Mouse (Mus musculus) hindbrain, embryonic 16.5 days (tissue): ENCODE measurements around the gene Ly9. TPM values are rescaled to one million over a fixed set of nuclear protein-coding genes. Genes with fewer than 3 reads are reported as not detected.

ENCODE experiments used
- ATAC-seq: fragments of 200-750 bp; cut with Nextera tagmentation; 2 replicates; pipeline ENCODE4 v1.8.0; 2017; ENCODE audit warnings: moderate TSS enrichment, moderate library complexity
- H3K27ac ChIP-seq: fragments of 300-500 bp; sonication (generic); 2 replicates; pipeline ENCODE4 v1.5.1; 2014; ENCODE audit warnings: low read depth, mild to moderate bottlenecking, control low read depth, low read length, moderate library complexity
- H3K27me3 ChIP-seq: fragments of 300-500 bp; sonication (generic); replicated peaks from 2 replicates; pipeline ENCODE4 v1.6.1; 2014; ENCODE audit warnings: low read length; ENCODE audit not compliant: control insufficient read depth, insufficient read depth
- H3K36me3 ChIP-seq: fragments of 300-500 bp; sonication (generic); 2 replicates; pipeline ENCODE4 v1.6.1; 2014; ENCODE audit warnings: mild to moderate bottlenecking, low read length, moderate library complexity, mixed read lengths; ENCODE audit not compliant: control insufficient read depth, insufficient read depth
- H3K4me1 ChIP-seq: fragments of 300-500 bp; sonication (generic); 2 replicates; pipeline ENCODE4 v1.6.1; 2014; ENCODE audit warnings: low read depth, low read length; ENCODE audit not compliant: control insufficient read depth, insufficient read depth
- H3K4me2 ChIP-seq: fragments of 300-500 bp; sonication (generic); 2 replicates; pipeline ENCODE4 v1.6.1; 2014; ENCODE audit warnings: mild to moderate bottlenecking, low read length, control low read depth, moderate library complexity
- H3K4me3 ChIP-seq: fragments of 300-500 bp; sonication (generic); 2 replicates; pipeline ENCODE4 v1.5.1; 2014; ENCODE audit warnings: mild to moderate bottlenecking, low read length, control low read depth, moderate library complexity
- H3K9ac ChIP-seq: fragments of 300-500 bp; sonication (generic); 2 replicates; pipeline ENCODE4 v1.6.1; 2014; ENCODE audit warnings: low read depth, mild to moderate bottlenecking, control low read depth, low read length, moderate library complexity
- H3K9me3 ChIP-seq: fragments of 300-500 bp; sonication (generic); 2 replicates; pipeline ENCODE4 v1.6.1; 2014; ENCODE audit warnings: mild to moderate bottlenecking, low read length, moderate library complexity; ENCODE audit not compliant: control insufficient read depth
- WGBS: fragments of 180-500 bp; shearing (Covaris S2); extraction: QIAGEN DNeasy Blood & Tissue Kit; methylation state at CpG from one replicate; pipeline ENCODE4 v1.1.7; 2014; 5-methylcytosine and 5-hydroxymethylcytosine counted together
- polyA plus RNA-seq: library from polyadenylated mRNA; unstranded; fragments of >200 nt; fragmentation: Nextera tagmentation; extraction: Ambion mirVana; gene quantifications from 2 replicates; pipeline ENCODE4 v1.2.1, GENCODE M21; 2015

The Ly9 gene
- polyA plus RNA-seq, result 0.18 TPM in 1 of 2 replicates, not detected in the other

DNA sequence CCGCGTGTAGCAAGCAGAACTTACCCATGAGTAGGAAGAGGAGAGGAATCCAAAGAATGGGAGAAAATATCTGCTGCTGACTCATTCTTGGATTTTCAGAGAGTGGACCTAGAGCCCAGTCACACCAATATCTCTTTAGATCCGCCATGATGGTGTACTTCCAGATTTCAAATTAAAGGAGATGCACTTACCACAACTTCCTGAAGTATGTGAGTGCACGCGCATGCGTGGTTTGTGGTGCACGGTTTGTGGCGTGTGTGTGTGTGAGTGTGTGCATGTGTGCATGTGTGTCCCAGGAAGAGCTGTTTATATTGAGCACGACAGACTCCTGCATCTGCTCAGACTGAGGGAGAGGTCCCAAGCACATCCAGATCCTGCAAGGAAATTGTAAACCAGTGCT lies at the start of gene Ly9:
Gene Ly9, minus strand, starts transcription at position 235 of the 400 bp plus-strand sequence.
- 88% methylated on average over 9 of the region's 9 CpGs for WGBS
- H3K27me3 ChIP-seq, result no peaks in the 10 kb centered on the region
- no peaks in the 10 kb centered on the region for H3K9me3 ChIP-seq
- H3K27ac ChIP-seq, result no peak within 1 kb of the TSS
- no peak within 1 kb of the TSS for H3K4me2 ChIP-seq
- ATAC-seq, result no peak
- no peak within 1 kb of the TSS for H3K9ac ChIP-seq
- H3K36me3 ChIP-seq, result no peaks in the 10 kb centered on the region
- no peaks in the 10 kb centered on the region for H3K4me1 ChIP-seq
- no peak within 1 kb of the TSS for H3K4me3 ChIP-seq

DNA sequence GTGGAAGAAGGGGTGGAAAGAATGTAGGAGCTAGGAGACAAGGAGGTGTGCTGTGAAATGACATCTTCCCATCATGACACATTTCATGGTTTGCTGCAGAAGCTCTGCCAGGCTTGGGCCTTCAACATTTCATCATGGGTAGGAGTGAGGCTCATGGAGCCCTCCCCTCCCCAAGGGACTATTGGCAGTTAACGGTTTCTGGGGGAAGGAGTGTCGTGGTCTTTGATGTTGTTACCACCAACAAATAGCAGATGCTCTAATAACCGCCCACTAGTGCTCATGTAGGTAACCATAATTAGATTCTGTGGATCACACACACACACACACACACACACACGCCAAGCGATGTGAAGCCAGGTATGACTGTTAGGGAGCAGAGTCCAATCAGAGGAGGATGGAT lies 45.5 kb upstream of the Ly9 start, which contains the start of gene Slamf7:
Gene Slamf7, minus strand, starts transcription at position 302 of the 400 bp plus-strand sequence.
- no peak for ATAC-seq
- Histone ChIP-seq H3K9me3 (no peaks in the 10 kb centered on the region), H3K4me1 (no peaks in the 10 kb centered on the region), H3K9ac (no peak within 1 kb of the TSS), H3K27ac (no peak within 1 kb of the TSS), H3K27me3 (no peaks in the 10 kb centered on the region), H3K4me3 (no peak within 1 kb of the TSS), H3K36me3 (no peaks in the 10 kb centered on the region), H3K4me2 (no peak within 1 kb of the TSS)
- whole genome bisulfite sequencing, result 84% methylated on average over 5 of the region's 5 CpGs

DNA sequence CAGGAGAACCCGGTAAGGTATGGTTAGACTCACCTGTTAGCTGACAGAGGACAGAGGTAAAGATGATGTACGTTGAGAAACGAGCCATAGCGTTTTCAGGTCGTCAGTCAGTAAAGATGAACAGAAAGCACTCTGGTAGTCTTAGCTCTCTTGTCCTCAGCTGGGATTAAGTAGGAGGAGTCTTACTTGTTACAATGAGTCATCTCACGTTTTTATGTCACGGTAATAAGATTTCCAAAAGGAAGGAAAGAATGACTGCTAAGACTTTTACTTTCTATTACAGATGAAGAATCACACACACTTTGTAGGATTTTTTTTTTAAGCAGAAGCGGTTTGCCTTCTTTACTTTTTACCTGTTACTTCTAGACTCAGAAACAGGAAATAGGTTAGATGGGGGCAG lies 41.6 kb upstream of the Ly9 start:
- Histone ChIP-seq H3K4me3 (no peak overlapping the region), H3K36me3 (no peaks in the 10 kb centered on the region), H3K4me2 (no peak overlapping the region), H3K27me3 (no peaks in the 10 kb centered on the region), H3K9ac (no peak overlapping the region), H3K9me3 (no peaks in the 10 kb centered on the region), H3K4me1 (no peaks in the 10 kb centered on the region), H3K27ac (no peak overlapping the region)
- no peak for ATAC-seq
- WGBS, result 75% methylated on average over 8 of the region's 8 CpGs

DNA sequence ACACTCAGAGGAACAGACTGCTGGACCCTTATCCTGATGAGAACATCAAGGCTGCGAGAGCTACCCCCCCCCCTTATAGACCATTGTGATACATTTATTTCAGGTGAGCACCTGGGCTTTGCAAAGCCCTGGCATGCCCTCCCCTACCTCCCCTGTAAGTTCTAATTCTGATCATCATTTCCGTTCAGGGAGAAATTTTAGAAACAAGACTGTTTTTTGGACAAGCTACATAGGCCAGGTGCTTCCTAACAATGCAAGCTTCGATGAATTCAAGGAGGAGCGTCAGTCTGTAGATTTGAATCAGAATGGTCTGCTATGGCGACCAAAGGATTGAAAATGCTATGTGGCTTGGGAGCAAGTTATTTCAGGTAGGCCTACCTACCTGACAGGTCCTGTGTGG lies 40.5 kb upstream of the Ly9 start:
- Histone ChIP-seq H3K9me3 (no peaks in the 10 kb centered on the region), H3K4me1 (no peaks in the 10 kb centered on the region), H3K27me3 (no peaks in the 10 kb centered on the region), H3K27ac (no peak overlapping the region), H3K4me2 (no peak overlapping the region), H3K4me3 (no peak overlapping the region), H3K36me3 (no peaks in the 10 kb centered on the region), H3K9ac (no peak overlapping the region)
- 88% methylated on average over 5 of the region's 5 CpGs for WGBS
- no peak for ATAC-seq

DNA sequence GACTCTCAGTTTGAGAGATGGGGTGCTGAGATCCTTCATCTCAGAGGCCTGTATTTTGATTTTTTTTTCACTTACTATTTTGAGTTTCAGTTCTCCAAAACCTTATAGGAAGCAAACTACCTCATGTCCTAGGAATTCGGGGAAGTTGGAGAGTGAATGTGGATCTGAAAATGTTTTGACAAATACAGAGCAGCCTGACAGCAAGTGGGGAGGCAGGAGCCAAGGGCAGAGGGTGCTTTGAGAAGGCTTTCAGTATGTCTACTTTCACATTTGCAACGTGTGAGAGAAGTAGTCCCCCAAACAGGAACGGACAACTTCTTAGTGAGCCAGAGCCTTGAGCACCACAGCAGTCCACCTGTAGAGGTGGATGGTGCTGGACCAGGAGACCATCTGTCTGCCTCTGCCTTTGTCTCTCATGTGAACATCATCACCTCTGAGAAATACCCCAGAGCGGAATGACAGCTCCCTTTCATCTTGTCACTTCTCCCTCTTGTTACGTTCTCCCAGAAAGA lies 39.3 kb upstream of the Ly9 start:
- Histone ChIP-seq H3K9me3 (no peaks in the 10 kb centered on the region), H3K4me2 (no peak overlapping the region), H3K4me1 (no peaks in the 10 kb centered on the region), H3K27ac (no peak overlapping the region), H3K27me3 (no peaks in the 10 kb centered on the region), H3K4me3 (no peak overlapping the region), H3K9ac (no peak overlapping the region), H3K36me3 (no peaks in the 10 kb centered on the region)
- 75% methylated on average over 5 of the region's 5 CpGs for WGBS
- no peak for ATAC-seq

DNA sequence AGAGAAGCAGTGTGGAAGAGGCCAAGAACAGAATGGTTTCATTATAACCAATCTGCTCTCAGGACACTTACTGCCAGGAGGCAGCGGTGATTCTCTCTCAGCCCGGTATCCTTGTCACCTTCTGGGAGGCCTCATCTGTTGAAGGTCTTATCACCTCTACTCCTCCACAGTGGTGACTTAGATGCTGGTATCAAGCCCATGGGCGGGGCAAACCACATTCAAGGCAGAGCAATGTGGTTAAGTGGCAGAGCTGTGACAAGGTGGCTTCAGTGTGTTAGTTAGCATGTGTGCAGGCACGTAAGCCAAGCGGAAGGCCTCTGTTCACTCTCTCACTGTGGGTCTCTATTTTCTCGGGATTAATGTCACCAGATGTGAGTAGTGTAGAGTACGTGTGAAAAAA lies 36.4 kb upstream of the Ly9 start:
- no peaks in the 10 kb centered on the region for H3K36me3 ChIP-seq
- no peak overlapping the region for H3K4me2 ChIP-seq
- H3K9me3 ChIP-seq, result no peaks in the 10 kb centered on the region
- H3K27me3 ChIP-seq, result no peaks in the 10 kb centered on the region
- H3K27ac ChIP-seq, result no peak overlapping the region
- no peak for ATAC-seq
- 90% methylated on average over 7 of the region's 7 CpGs for WGBS
- H3K4me3 ChIP-seq, result no peak overlapping the region
- H3K4me1 ChIP-seq, result no peaks in the 10 kb centered on the region
- no peak overlapping the region for H3K9ac ChIP-seq

DNA sequence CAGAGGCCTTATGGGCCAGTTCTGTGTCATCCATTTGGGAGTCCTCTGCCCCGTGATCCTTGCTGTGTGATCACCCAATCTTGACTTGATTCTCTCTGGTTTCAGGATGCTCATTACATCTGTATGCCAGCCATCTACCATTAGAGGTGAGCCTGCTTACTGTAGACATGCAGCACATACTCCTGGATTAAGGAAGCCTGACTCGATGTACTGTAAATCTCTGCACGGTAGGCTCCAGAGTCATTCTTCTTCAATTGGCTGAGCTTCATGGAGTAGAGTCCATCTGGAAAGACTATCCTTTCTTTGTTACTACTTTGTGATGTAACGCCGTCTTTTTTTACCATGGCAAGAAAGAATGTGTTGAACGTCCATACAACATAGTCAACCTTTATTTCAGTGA lies 33.6 kb upstream of the Ly9 start:
- H3K36me3 ChIP-seq, result no peaks in the 10 kb centered on the region
- H3K27me3 ChIP-seq, result no peaks in the 10 kb centered on the region
- no peak overlapping the region for H3K4me3 ChIP-seq
- H3K9ac ChIP-seq, result no peak overlapping the region
- WGBS, result 90% methylated on average over 6 of the region's 6 CpGs
- ATAC-seq, result no peak
- H3K4me2 ChIP-seq, result no peak overlapping the region
- no peaks in the 10 kb centered on the region for H3K4me1 ChIP-seq
- H3K9me3 ChIP-seq, result no peaks in the 10 kb centered on the region
- no peak overlapping the region for H3K27ac ChIP-seq

DNA sequence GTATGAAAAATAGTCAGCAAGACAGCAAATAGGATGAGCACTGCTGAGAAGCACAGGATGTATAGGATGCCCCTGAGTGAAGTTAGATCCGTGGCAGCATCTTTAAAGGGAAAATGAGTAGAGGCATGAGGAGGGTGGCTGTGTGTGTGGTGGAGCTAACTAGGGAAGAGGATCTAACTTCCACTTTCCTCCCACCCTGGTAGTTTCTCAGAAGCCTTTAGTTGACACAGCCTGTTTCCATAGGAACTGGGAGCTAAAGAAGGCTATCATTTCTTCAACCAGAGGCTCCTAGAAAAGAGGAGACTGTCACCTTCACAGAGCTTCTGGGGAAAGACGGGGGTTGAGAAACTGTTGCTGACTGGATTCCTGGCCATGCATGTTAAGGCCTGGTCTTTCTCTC lies 31.5 kb upstream of the Ly9 start:
- WGBS, result 77% methylated on average over 2 of the region's 2 CpGs
- Histone ChIP-seq H3K9ac (no peak overlapping the region), H3K4me1 (no peaks in the 10 kb centered on the region), H3K27ac (no peak overlapping the region), H3K27me3 (no peaks in the 10 kb centered on the region), H3K4me3 (no peak overlapping the region), H3K36me3 (no peaks in the 10 kb centered on the region), H3K9me3 (no peaks in the 10 kb centered on the region), H3K4me2 (no peak overlapping the region)
- ATAC-seq, result no peak

DNA sequence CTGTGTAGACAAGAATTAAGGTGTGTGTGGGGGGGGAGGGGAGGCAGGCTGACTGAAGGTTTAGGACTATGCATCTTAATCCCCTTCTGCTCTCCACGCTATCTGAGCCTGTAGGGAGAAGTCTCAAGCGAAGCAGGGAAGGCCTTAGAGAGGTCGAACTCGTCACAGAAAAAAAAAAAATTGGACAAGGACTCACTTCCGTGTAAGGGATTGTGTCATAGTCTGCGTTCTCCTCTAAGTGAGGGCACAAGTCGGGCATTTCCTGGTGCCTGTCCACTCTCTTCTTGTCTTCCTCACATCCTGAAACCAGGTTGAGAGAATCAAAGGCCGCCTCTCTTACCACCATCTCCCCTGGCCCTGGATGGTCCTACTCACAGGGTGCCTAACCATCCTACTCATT lies 29.9 kb upstream of the Ly9 start:
- no peaks in the 10 kb centered on the region for H3K36me3 ChIP-seq
- no peak overlapping the region for H3K9ac ChIP-seq
- no peak overlapping the region for H3K27ac ChIP-seq
- no peak overlapping the region for H3K4me3 ChIP-seq
- H3K4me1 ChIP-seq, result no peaks in the 10 kb centered on the region
- H3K9me3 ChIP-seq, result no peaks in the 10 kb centered on the region
- H3K4me2 ChIP-seq, result no peak overlapping the region
- no peak for ATAC-seq
- 89% methylated on average over 8 of the region's 8 CpGs for WGBS
- no peaks in the 10 kb centered on the region for H3K27me3 ChIP-seq

DNA sequence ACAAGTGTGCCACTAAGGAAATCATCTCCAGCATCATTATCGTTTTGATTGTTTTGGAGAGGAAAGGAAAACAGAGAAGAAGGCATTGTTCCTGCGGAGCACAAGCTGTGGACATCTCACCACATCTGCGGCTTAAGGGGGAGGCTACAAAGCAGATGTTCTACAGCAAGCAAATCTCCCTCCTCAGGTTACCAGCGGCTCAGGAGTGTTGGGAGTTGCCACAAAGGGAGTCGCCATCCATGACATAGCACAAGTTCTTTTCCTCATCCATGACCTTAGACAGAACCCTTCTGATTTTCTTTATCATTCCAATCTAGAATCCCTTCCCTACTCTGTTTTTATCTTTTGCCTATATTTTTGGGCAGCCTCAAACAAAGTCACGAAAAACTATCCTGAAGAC lies 28.5 kb upstream of the Ly9 start:
- Histone ChIP-seq H3K36me3 (no peaks in the 10 kb centered on the region), H3K27me3 (no peaks in the 10 kb centered on the region), H3K4me2 (no peak overlapping the region), H3K4me3 (no peak overlapping the region), H3K4me1 (no peaks in the 10 kb centered on the region), H3K27ac (no peak overlapping the region), H3K9me3 (no peaks in the 10 kb centered on the region), H3K9ac (no peak overlapping the region)
- 70% methylated on average over 6 of the region's 6 CpGs for WGBS
- ATAC-seq, result no peak
